Mouse (Mus musculus) CD4-positive, CD25-positive, alpha-beta regulatory T cell, adult 4 months (primary cell): ENCODE measurements at regions not wholly inside any gene's neighbourhood (a gene's known extent, or its start where the extent isn't known, plus 50 kb on each side); places are given as distances from the start of the nearest gene placed in this dataset.

ENCODE experiments used
- ATAC-seq: one replicate; pipeline ENCODE4 v1.8.0; 2017

DNA sequence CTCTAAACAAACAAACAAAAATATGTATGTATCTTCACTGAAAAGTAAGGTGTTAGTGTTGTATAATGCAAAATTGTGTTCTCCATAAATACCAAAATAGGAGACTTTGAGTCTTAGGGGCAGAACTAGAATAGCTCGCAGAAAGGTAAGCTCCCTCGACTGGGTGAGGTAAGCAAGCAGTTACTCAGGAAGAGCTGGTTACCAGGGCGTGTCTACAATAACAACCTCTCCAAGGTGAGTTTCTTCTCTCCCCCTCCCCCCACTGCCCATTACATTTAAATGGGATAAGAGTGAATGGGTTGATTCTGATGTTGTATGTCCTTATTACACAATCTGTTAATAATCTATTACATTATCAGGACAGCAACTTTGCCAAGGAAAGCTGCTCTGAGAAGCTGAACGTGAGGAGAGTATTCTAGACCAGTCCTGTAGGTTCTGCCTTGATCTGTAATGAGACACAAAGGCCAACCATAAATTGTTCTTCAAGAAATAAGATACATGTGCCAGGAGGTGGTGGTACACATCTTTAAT lies 125.2 kb upstream of the Zfand5 start:
- ATAC-seq = no peak

DNA sequence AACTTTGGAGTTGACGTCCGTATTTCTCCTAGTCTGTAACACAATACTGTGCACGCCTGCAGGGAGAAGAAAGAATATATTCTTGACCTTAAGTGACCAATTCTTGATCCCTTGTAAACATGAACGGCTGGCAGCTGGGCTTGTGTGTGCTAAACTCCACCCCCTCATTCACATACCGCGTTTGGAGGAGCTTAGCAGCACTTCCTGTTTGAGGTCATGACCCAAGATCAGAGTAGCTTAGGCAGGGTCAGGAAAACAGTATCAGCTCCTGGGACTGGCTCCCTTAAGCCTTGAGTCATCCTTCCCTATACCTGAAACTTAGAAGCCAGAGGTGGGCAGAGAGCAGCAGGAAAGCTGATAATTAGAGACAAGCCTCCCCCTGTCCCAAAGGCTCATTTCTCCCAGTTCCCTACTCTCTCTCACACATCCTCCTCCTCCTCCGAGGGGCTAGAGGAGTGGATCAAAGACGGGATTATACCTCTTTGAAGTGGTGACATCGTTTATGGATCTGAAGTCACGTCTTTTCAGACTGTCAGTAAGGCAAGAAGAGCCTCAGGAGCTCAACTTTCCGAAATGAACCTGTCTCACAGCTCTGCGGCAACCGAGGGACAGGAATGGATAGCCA lies 127.3 kb upstream of the Zfand5 start:
- ATAC-seq = peak; percentile 97

DNA sequence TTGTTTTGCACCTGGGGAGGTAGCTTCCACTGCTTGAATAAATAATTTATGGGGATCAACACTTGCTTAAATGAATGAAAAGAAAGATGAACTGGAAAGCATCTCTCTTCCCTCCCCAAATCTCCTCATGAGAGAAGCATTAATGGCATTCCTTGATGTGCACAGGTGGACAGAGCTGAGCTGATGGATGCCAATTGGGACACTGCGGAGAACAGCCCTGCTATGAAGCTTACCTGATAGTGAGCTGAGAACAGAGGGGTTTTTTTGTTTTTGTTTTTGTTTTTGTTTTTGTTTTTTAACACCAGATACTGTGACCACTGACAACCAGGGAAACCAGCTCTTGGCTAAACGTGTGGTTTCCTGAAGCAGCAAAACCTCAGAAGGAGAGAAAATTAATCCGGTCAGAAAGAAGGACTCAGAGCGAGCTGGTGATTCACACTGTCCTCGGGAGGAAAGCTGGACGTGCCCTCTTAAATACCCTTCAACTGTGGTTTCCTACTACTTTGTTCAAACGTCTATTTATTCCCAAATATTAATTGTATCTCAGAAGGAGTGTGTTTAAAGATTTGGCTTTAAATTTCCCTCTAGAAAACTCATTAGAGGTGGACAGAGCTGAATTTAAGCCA lies 128.0 kb upstream of the Zfand5 start:
- ATAC-seq = peak; percentile 22

DNA sequence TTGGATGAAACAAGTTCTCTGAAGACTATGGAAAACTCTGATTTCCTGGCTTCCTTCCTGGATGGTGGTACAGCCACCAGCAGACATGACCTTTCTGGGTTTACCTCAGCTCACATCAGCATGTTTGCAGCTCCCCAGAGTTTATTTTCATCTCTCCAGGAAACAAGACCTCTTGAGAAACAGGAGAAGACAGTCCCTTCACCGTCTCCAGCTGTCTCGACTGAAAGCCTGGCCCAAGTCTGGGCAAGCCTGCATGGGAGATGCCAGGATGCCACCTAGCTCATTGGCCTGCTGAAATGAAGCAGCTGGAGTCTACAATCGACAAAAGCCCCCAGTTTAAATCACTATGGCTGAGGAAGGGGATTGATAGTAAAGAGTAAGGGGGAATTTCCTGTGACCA lies 131.6 kb upstream of the Zfand5 start:
- no peak for ATAC-seq

DNA sequence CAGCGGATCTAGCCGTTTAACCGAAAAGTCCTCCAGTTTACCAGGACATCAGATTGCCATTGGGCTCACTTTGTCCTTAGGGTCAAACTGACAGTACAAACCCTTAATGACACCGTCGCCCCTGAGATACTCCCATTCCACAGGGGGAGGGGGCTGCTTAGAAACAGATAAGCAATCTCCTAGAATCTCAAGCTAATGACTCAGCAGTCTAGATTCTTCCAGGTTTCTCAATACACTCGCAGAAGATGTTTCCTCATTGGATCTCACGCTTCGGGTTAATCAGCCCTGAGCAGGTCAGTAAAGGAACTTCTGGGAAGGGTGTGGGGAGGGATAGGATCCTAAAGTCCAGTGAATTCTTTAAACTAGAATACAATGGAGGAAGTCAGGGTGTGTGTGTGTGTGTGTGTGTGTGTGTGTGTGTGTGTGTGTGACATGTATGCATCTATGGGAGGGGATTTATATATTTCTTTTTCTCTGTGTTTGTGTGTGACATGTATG lies 133.0 kb upstream of the Zfand5 start:
- ATAC-seq = no peak

DNA sequence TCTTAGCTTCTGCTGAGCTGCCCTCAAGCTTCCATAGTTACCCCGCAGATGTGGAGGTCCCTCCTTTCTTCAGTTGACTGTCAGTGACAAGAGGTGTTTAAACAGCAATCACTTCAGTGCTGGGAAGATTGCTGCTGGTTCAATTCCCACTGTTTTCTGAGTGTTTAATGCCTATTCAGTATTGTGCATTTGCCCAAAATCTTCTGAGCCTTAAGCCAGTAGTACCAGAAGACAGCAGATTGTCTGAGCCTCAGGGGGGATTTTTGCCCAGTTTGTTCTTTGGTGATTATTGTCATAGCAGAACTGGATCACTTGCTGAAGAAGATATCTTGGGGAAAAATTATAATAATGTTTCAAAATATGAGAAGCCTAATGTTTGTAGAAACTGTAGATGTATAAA lies 135.3 kb upstream of the Zfand5 start:
- ATAC-seq = no peak

DNA sequence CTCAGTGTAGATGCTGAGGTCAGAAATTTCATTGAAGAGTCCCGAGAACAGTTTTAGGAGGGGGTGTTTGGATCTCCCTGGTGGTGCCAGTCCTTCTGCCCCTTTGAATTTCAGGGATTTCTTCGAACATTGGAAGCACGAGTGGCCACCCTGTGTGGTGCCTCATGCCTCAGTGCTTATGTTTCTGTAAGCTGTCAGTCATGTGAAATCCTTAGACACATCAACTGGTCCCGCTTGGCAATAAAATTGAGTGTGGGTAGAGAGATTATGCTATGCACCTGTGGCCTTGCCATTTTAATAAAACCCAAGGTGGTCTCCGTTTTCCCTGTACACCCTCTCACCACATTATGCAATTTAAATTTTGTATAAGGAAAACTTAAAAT lies 136.1 kb upstream of the Zfand5 start:
- no peak for ATAC-seq

DNA sequence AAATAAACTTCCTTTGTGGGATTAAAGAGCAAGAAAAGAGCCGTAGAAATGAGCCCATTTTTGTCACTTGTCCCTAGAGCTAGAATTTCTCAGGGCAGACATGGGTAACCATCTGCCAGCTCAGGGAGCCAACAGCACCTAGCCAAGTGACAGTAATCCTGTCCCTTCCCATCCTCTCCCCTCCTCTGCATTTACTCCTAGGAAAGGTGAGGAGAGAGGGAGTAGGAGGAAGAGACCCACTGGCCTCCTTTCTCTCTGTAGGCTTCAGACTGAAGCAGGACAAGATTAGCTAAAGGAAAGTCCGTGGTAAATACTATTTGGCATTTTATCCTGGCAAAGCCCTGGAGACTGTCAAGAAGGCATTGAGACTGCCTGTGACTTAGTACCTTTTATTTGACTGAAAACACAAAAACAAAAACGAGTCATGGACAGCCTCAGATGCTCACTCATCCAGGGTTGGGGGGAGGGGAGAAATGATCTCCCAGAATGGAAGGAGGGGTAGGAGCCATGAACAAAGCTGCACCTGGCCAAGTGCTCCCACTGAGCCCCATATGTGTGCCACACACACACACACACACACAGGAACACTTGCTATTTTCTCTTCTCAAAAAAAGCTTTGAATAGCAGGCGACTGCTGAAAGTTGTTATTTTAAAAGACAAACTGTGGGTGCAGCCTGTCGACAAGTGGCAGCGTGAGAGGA lies 136.6 kb upstream of the Zfand5 start:
- ATAC-seq = no peak

DNA sequence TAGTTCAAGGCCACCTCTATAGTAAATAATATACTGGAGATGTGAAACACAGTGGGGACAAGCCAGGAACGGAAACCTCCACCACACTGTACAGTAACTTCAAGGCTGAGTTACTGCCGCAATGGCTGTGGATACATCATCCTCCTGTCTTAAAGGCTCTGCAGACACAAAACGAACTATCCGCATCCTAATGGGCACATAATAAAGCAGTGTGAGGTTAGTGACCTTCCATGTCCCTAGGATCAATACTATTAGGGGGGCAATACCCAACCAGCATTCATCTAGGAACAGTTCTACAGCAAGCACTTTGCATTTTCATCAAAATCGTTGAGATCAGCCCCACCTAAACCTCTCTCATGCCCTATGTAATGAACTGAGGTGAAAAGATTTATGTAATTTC lies 142.4 kb upstream of the Zfand5 start:
- ATAC-seq = no peak

DNA sequence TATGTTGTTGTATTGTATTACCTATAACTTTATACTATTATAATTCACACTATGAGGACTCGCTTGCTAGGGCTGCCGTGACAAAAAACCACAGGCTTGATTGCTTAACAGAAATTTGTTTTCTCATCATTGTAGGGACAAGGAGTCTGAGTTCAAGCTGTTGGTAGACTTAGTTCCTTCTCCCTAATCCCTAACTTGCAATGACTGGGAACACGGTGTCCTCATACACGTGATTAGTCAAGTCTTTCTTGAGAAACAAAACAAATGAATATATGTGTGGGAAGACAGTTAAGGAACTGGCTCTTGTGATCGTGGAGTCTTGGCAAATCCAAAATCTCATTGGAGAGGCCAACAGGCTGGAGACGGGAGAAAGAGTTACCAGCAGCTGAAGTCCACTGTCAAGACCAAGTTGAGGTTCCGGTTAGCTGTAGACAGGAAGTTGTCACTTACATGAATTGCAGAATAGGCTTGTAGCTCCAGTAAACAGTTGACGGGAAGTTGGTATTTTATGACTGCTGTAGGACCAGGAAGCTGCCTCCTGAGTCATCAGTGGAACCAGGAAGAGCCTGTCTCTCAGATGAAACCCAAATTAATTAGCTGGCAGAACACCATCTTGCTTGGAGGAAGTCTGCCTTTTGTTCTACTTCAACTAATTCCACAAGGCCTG lies 144.9 kb upstream of the Zfand5 start:
- no peak for ATAC-seq

DNA sequence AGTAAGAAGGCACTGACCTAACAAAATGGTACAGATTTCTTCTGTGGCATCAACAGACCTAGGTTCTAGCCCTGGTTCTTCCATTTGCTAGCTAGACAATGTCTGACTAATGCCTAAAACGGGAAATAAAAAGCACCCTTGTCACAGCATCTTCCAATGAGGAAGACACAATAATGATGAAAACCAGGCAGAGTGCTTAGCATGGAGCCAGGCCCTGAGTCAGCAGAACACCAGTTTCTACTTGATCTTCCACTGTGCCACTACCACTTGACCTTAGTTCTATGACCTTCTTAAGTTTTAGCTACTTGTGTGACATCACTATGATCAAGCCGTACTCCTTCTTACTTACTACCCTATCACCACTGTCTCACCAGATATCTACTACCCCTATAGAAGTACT lies 145.4 kb upstream of the Zfand5 start:
- ATAC-seq = no peak

DNA sequence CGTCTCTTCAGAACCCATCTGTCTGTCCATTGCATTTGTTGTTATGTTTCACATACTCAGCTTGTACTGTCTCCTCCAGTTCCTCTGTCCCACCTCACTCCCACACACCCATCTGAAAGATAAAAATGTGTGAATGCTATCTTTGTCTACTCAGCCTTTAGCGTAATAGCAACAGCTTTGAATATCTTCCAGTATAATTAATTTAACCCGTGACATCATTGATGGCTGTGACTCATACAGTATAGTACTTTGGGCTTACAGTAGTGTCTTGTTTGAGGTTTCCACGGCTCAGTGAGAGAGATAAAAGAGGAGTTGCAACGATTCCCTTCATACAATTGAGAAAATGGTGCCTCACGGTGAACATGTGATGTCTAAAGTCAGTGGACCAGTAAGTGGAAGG lies 152.6 kb upstream of the Zfand5 start:
- peak; percentile 64 for ATAC-seq

DNA sequence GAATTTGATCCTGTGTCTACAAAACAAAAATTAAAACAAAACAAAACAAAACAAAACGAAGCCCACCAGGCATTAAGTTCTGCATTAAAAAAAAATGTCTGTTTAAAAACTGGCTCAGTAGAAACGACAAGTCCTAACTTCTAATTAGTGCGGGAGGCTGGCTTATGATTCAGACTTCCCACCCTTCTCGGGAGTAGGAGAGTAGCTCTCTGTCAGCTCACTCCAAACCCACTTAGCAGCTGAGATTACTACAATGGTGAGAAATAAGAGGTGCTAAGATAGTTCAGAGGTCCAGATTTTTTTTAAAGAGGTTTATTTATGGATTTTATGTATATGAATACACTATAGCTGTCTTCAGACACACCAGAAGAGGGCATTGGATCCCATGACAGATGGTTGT lies 153.3 kb upstream of the Zfand5 start:
- no peak for ATAC-seq

DNA sequence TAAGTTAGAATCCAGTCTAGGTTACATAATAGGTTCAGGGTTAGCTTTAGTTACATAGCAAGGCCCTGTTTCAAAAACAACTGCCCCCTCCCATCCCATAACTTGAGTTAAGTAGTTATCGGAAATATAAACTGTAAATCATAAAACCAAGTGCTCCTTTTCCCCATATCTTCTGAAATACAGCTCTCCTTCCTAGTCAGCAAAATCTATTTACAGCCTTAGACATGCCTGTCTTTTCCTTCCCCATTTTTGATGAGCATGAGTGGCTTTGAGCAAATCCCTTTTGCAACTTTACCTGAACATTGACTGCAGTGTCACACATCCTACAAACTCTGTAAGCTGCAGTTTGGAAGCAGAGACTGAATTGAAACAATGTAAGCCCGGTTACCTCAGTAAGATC lies 156.4 kb upstream of the Zfand5 start:
- ATAC-seq = no peak

DNA sequence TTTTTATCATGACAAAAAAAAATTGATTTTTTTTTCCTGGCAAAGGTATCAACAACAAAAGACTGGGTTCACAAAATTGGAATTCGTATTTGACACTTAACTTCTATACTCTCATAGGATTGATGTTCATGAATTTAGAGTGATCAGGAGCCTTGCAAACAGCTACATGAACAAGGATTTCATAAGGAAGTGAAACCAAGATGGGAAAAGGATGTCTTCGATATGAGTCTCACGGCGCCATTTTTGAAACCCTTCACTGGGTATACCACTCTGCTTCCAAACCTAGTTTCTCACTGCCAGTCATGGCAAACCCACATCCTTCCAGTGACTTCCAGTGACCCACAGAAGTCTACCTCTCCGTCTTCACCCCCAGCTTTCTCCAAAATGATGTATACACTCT lies 157.8 kb upstream of the Tmc1 start:
- ATAC-seq = no peak

DNA sequence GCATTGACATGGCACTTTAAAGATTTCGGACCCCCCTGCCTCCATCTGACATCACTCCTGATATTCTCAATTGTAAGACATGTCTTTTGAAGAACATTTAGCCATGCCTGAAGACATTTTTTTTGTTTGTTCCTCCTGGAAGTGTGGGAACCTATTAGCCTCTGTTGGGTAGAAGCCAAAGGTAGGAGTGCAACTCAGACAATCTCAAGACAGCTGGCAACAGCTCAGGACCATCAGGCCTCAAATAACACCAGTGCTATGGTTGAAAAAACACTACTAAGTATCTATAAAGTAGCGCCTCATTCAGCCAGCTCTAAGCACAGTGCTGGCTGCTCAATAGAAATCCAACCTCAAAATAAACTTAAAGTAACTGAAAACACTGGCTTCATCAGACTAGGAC lies 154.3 kb upstream of the Tmc1 start:
- ATAC-seq = no peak

DNA sequence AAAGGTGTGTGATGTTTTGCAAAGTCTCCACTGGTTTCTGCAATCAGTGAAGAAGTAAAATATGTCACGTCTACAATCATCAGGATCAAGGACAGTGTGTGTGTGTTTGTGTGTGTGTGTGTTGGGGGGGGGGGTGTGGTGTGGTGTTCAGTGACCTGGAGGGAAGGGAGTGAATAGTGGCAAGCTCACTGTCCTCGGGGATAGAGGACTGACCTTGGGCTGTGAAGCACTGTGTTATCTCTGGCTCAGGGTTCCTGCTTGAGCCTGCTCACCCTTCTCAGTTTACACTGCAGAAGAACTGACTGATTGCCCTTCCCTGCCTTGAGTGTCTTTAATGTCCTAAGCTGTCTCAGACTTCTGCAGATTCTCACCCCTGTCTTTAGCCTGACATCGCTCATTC lies 153.7 kb upstream of the Tmc1 start:
- no peak for ATAC-seq

DNA sequence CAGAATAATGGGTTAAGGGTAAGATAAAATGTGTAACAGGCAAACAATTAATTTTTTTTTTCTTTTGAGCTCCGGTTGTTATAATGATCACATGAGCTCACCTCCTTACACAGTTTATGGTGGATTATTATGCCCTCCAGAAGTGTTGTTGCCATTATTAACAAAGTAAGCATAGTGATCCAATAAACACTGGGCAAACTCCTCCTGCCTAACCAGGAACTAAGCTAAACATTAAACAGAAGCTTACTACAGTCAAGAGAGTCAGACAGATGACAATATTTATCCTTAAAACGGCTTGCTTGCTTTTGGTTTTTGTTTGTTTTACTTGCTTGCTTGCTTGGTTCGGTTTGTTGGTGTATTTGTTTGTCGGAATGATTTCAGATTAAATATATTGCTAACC lies 153.3 kb upstream of the Tmc1 start:
- ATAC-seq = no peak

DNA sequence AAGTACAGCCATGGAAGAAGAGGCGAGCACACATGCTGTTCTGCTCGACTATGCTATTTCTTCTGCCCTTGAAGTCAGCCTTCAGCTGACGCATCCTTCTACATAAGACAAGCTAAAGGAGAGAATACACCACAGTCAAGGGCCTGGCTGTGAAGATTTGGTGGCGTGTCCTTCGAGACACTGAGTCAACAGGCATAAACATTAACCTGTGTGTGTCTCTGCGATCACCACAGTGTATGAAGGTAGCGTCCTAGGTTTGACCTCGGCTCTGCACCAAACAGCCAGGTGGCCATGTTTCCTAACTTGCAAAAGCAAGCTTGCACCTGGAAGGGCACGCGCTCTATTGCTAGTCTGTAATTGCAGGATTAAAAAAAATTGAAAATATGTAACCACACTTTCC lies 152.8 kb upstream of the Tmc1 start:
- no peak for ATAC-seq

DNA sequence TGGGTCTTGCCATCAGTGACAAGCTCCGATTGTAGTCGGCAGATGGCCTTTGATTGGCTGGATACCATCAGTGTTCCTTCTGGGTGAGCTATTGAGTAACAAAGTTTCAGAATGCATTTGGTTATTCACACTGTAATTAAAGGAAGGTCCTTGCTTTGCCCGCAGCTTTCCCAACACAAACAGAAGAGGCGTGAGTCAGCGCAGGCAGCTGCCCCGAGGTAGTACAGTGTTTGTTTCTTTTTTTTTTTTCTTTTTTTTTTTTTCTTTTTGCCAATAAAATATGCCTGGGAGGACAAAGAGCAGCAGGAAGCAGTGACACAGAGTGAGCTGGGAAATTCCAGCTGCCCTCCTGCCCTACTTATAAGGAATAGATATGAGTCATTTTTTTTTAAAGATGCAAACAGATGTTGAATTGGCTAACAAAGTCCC lies 152.3 kb upstream of the Tmc1 start:
- ATAC-seq = no peak

DNA sequence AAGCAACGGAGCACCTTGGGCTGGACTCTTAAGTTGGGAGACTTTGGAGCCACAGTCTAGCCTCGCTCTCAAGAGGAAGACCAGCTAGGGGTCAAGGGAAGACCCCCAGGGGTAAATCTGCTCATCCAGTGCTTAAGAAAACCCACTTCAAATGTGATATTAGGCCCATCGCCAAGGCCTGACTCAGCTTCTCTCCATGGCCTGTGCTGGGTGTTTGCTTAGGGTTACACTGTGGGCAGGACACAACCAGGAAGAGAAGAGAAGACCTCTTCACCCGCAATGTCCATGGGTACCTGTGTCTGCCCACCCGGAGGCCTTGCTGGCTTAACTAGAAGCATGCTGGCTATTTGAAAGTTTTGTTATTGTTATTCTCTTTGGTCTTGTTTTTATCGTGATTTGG lies 151.0 kb upstream of the Tmc1 start:
- ATAC-seq = no peak

DNA sequence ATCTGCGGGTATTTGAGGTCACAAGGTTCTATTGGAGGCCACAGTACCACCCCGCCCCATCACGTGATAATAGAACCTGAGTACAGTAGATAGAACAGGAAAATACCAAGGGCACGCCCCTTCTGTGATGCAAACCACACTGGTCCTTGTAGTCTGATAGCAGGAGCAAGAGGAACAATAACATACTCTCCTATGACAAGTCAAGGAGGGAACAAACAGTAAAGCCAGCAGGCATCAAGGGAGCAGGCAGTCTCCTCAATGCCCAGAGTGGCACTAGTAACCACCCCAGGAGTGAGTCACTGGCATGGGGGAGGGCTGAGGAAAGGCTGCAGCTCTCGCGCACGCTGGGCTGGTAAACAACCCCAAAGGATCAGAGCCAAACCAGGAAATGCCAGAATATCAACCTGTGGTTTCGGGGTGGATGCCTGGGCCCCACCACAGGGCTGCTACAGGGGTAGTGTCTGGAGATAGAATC lies 150.5 kb upstream of the Tmc1 start:
- ATAC-seq = peak; percentile 86
